Mouse (Mus musculus) liver, adult 2 months (tissue): ENCODE data around the gene Prima1. TPM values are rescaled to one million over a fixed set of nuclear protein-coding genes. Genes with fewer than 3 reads are reported as not detected.

Experiments
- DNase-seq: peaks from one replicate; pipeline ENCODE4 v3.0.0-alpha.2; 2011; ENCODE audit warnings: low read depth, low spot score; ENCODE audit errors: extremely low read depth
- H3K27ac ChIP-seq: fragments of 200-500 bp; replicated peaks from 2 replicates; pipeline ENCODE4 v1.5.1; 2012; ENCODE audit warnings: low read depth, mild to moderate bottlenecking, control low read depth, inconsistent platforms, low read length; ENCODE audit not compliant: insufficient read depth
- H3K27me3 ChIP-seq: fragments of 200-500 bp; 2 replicates; pipeline ENCODE4 v1.6.1; 2012; ENCODE audit warnings: mild to moderate bottlenecking, moderate library complexity, low read length, inconsistent platforms; ENCODE audit not compliant: control insufficient read depth, insufficient read depth
- H3K36me3 ChIP-seq: fragments of 200-500 bp; 2 replicates; pipeline ENCODE4 v1.6.1; 2012; ENCODE audit warnings: low read length, inconsistent platforms; ENCODE audit not compliant: control insufficient read depth, insufficient read depth
- H3K4me1 ChIP-seq: fragments of 200-500 bp; 2 replicates; pipeline ENCODE4 v1.6.1; 2011; ENCODE audit warnings: low read length; ENCODE audit not compliant: control insufficient read depth, insufficient read depth
- H3K4me3 ChIP-seq: fragments of 200-500 bp; 2 replicates; pipeline ENCODE4 v1.5.1; 2011; ENCODE audit warnings: low read depth, mild to moderate bottlenecking, control low read depth, low read length, moderate library complexity; ENCODE audit not compliant: insufficient read depth
- H3K79me2 ChIP-seq: fragments of 200-500 bp; 2 replicates; pipeline ENCODE4 v1.6.1; 2012; ENCODE audit warnings: inconsistent platforms, mild to moderate bottlenecking, low read length, moderate library complexity; ENCODE audit not compliant: control insufficient read depth, insufficient read depth
- H3K9ac ChIP-seq: fragments of 200-500 bp; 2 replicates; pipeline ENCODE4 v1.6.1; 2012; ENCODE audit warnings: low read depth, mild to moderate bottlenecking, control low read depth, inconsistent platforms, low read length
- CTCF ChIP-seq: fragments of 200-500 bp; IDR thresholded peaks from 2 replicates; pipeline ENCODE4 v1.5.1; 2011; ENCODE audit warnings: low read depth, low read length, control low read depth
- POLR2A ChIP-seq: fragments of 200-500 bp; IDR thresholded peaks from 2 replicates; pipeline ENCODE4 v1.6.1; 2011; ENCODE audit warnings: low read length, control low read depth; ENCODE audit not compliant: insufficient read depth; ENCODE audit errors: extremely low read depth
- WGBS: fragments of 180-500 bp; shearing (Covaris S2); methylation state at CpG from one replicate; pipeline ENCODE4 v1.1.7; 2018; 5-methylcytosine and 5-hydroxymethylcytosine counted together
- polyA plus RNA-seq: library from polyadenylated mRNA; depleted of rRNA; stranded (reverse); fragments of >200 nt; gene quantifications from 2 replicates; pipeline ENCODE4 v1.2.3, GENCODE M21; 2012; rRNA removed
- total RNA-seq: library from RNA; depleted of rRNA; stranded (reverse); fragments of >200 nt; gene quantifications from 2 replicates; pipeline ENCODE4 v1.2.3, GENCODE M21; 2014; rRNA removed

Gene Prima1
- total RNA-seq (not detected in 2 replicates), polyA plus RNA-seq (not detected in 2 replicates)

DNA sequence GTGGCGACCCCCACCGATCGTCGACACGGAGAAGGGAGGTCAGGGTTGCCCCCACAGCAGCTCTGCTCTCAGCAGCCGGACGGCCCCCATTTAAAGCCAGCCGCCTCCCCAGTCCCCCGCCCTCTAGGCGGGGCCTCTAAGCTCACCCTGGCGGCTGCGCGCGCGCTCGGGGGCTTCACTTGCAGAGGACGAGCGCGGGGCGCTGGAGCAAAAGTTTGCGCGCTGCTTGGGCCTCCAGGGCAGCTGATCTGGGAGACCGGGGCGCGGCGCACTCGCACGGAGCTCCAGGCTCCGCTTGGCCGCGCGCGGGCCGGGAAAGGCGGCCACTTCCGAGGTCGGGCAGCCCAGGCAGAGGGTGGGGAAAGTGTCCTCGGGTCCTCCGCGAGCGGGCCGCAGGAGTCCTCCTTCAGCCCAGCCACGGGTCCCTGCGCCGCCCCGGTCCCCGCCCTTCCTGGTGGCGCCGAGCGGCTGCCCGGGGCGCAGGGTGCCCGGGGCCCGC lies at the start of gene Prima1:
TSS of gene Prima1 (minus strand) at position 68 of the 499 bp plus-strand sequence.
- 1% methylated on average over 54 of the region's 54 CpGs for WGBS
- no peak within 1 kb of the TSS for H3K9ac ChIP-seq
- DNase-seq: no peak

GRCm38 (mm10) chr12:103287276-103287675 lies 45.3 kb upstream of the Prima1 start:
- H3K4me1 ChIP-seq: no peaks in the 10 kb centered on the region; the same call in 1 of the 2 replicates
- no peak overlapping the region for H3K27ac ChIP-seq
- no peak overlapping the region for H3K9ac ChIP-seq
- H3K4me3 ChIP-seq: no peak overlapping the region
- H3K36me3 ChIP-seq: no peaks in the 10 kb centered on the region
- WGBS: 81% methylated on average over 4 of the region's 4 CpGs
- no peaks in the 10 kb centered on the region for H3K27me3 ChIP-seq
- no peaks in the 10 kb centered on the region for H3K79me2 ChIP-seq
- no peak for DNase-seq
- TF ChIP-seq POLR2A (no peak), CTCF (no peak)

More for the DNA sequence above, at the start of gene Prima1:
- Histone ChIP-seq H3K36me3 (no peaks in the 10 kb centered on the region), H3K79me2 (no peaks in the 10 kb centered on the region), H3K27ac (no peak within 1 kb of the TSS), H3K4me3 (peak within 1 kb of the TSS; percentile 24; the same call in 1 of the 2 replicates), H3K4me1 (no peaks in the 10 kb centered on the region), H3K27me3 (peaks cover 6% of the 10 kb centered on the region; the same call in 1 of the 2 replicates)
- no peak for TF ChIP-seq POLR2A
- no peak for TF ChIP-seq CTCF

DNA sequence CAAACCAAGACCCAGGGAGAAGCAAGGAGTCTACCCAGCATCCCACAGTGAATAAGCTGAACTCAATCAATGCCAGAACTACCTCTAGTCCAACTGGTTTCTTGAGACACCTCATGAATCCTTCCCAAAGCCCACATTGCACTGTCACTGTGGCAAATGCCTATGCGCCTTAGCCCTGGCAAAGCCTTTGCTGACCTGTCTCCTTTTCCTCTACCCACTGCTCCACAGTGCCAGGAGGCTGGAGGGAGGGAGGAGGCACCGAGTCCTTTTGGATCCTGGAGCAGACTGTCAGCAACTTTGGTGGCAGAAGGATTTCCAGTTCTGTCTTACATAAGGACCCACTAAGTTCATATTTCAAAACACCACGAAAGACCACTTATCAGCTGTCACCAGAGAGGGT lies 41.5 kb upstream of the Prima1 start:
- Histone ChIP-seq H3K4me3 (no peak overlapping the region), H3K9ac (no peak overlapping the region), H3K36me3 (no peaks in the 10 kb centered on the region), H3K4me1 (no peaks in the 10 kb centered on the region; the same call in 1 of the 2 replicates), H3K79me2 (no peaks in the 10 kb centered on the region), H3K27me3 (no peaks in the 10 kb centered on the region), H3K27ac (no peak overlapping the region)
- WGBS: 49% methylated on average over 3 of the region's 3 CpGs
- TF ChIP-seq CTCF: no peak
- TF ChIP-seq POLR2A: no peak
- DNase-seq: peak; percentile 38

GRCm38 (mm10) chr12:103282936-103283335 lies 41.0 kb upstream of the Prima1 start:
- no peaks in the 10 kb centered on the region for H3K79me2 ChIP-seq
- 67% methylated on average over 6 of the region's 6 CpGs for WGBS
- DNase-seq: peak; percentile 15
- no peaks in the 10 kb centered on the region for H3K27me3 ChIP-seq
- no peaks in the 10 kb centered on the region; the same call in 1 of the 2 replicates for H3K4me1 ChIP-seq
- no peak for TF ChIP-seq POLR2A
- TF ChIP-seq CTCF: no peak
- no peak overlapping the region for H3K4me3 ChIP-seq
- H3K27ac ChIP-seq: no peak overlapping the region
- H3K9ac ChIP-seq: no peak overlapping the region
- no peaks in the 10 kb centered on the region for H3K36me3 ChIP-seq

DNA sequence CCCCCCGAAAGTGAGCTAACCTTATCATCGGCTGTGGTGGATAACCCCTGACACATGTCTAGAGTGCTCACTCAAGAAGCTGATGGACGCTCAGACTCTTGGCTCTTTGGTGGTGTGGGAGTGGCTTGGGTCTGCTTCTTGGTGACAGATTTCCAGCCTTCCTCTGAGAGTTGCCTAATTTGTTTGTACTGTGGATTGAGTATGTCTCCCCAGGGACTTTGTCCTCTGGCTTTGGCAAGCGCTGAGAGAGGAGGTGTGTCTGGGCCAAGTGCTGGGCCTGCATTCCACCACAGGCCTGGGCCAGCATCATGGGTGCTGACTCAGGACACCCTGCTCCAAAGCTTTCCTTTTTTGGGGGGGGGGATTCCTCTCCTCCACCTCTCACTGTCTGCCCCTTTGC lies 40.0 kb upstream of the Prima1 start:
- H3K79me2 ChIP-seq: no peaks in the 10 kb centered on the region
- H3K4me3 ChIP-seq: no peak overlapping the region
- WGBS: 18% methylated on average over 4 of the region's 4 CpGs
- no peaks in the 10 kb centered on the region for H3K27me3 ChIP-seq
- H3K27ac ChIP-seq: no peak overlapping the region
- H3K36me3 ChIP-seq: no peaks in the 10 kb centered on the region
- no peak for TF ChIP-seq POLR2A
- TF ChIP-seq CTCF: no peak
- H3K4me1 ChIP-seq: no peaks in the 10 kb centered on the region; the same call in 1 of the 2 replicates
- no peak overlapping the region for H3K9ac ChIP-seq
- DNase-seq: peak; percentile 97

DNA sequence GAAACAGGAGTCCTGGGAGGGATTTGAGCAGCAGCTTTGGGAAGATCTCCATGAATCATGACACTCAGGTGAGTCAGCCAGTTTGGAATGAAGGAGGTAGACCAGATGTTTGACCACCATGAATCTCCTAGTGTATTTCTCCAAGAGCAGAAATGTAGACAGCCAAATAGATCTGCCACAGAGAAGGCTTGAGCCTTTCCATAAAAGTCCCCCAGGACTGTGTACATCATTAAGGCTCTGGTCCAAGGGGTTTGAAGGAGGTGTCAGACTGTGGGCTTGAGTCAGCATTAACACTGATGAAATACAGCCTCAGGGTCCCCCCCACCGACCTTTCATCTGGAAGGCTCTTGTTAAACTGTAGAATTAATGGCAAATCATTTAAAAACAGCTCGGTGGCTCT lies 39.5 kb upstream of the Prima1 start:
- Histone ChIP-seq H3K9ac (no peak overlapping the region), H3K36me3 (no peaks in the 10 kb centered on the region), H3K4me1 (no peaks in the 10 kb centered on the region; the same call in 1 of the 2 replicates), H3K79me2 (no peaks in the 10 kb centered on the region), H3K4me3 (no peak overlapping the region), H3K27ac (no peak overlapping the region), H3K27me3 (no peaks in the 10 kb centered on the region)
- WGBS: 9% methylated on average over 2 of the region's 2 CpGs
- DNase-seq: no peak
- TF ChIP-seq CTCF (no peak), POLR2A (no peak)
